Mouse (Mus musculus): Measurements from ENCODE around the gene Zfp239. TPM values are rescaled to one million over a fixed set of nuclear protein-coding genes. Genes with fewer than 3 reads are reported as not detected.
A peak's percentile ranks its signal among the peaks of the same experiment; 100 is the strongest.

Zfp239 gene
- 14.4 and 16.9 TPM in 2 replicates for polyA plus RNA-seq (2014; fragmentation: Nextera tagmentation; extraction: Ambion mirVana)

DNA sequence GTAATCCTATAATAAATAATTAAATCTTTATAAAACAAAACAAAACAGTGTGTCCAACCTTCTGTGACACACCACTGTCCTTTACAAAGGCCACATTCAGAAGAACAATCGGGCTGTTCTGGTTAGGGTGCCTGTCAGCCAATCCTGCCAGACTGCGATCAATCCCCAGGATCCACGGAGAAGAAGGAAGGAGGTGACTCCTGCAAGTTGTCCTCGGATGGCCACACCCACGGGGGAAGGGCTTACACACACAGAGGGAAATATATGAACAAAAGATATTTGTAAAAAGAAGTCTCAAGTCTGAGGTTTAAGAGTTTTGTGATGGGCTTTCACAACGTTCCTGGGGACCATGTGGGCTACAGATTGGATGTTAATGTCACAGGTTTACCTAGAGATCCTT, at the start of gene Zfp239:
Gene Zfp239, plus strand, starts transcription at position 253 of the 400 bp plus-strand sequence.
- peak within 1 kb of the TSS; percentile 84 for H3K9ac ChIP-seq (ENCODE audit: low read length)
- no peak within 1 kb of the TSS for H3K27ac ChIP-seq (ENCODE audit: low read depth, low read length)
- peak within 1 kb of the TSS; percentile 74 for H3K4me3 ChIP-seq (ENCODE audit: low read depth, low read length)
- H3K36me3 ChIP-seq (ENCODE audit: control insufficient read depth, insufficient read depth, low read length): no peaks in the 10 kb centered on the region
- no peaks in the 10 kb centered on the region for H3K9me3 ChIP-seq (ENCODE audit: control insufficient read depth, low read length)
- WGBS: 68% methylated on average over 6 of the region's 6 CpGs
- ATAC-seq (replicated peaks; ENCODE audit: low FRiP score) (no peak), DNase-seq (ENCODE audit: low spot score) (no peak)
- peak within 1 kb of the TSS; percentile 90 for H3K4me2 ChIP-seq (ENCODE audit: low read depth, low read length, severe bottlenecking)
- no peaks in the 10 kb centered on the region for H3K27me3 ChIP-seq (ENCODE audit: control insufficient read depth, insufficient read depth, low read length)
- peaks cover 3% of the 10 kb centered on the region for H3K4me1 ChIP-seq (replicated peaks; ENCODE audit: control insufficient read depth, insufficient read depth, low read length)

DNA sequence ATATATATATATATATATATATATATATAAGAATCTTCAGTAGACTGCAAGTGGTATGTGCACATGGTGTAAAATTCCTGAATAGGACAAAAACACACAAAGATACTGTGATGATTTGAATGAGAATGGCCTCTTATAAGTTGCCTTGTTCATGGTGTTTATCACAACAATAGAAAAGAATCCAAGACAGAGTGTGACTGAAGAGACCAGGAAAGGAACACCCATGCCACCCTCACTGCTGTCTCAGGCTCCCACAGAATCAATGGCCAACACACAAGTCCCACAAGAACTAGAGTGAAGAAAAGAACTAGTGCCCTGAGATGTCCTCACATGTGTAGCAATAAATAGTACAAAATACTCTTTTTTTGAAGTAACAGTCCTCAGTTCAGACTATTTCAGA, 47.2 kb upstream of the Zfp239 start:
- Histone ChIP-seq H3K27me3 (ENCODE audit: control insufficient read depth, insufficient read depth, low read length) (no peaks in the 10 kb centered on the region), H3K4me2 (ENCODE audit: low read depth, low read length, severe bottlenecking) (no peak overlapping the region), H3K4me3 (ENCODE audit: low read depth, low read length) (no peak overlapping the region), H3K27ac (ENCODE audit: low read depth, low read length) (no peak overlapping the region), H3K36me3 (ENCODE audit: control insufficient read depth, insufficient read depth, low read length) (no peaks in the 10 kb centered on the region), H3K9ac (ENCODE audit: low read length) (no peak overlapping the region), H3K9me3 (ENCODE audit: control insufficient read depth, low read length) (no peaks in the 10 kb centered on the region), H3K4me1 (replicated peaks; ENCODE audit: control insufficient read depth, insufficient read depth, low read length) (no peaks in the 10 kb centered on the region)
- DNase-seq (ENCODE audit: low spot score) (no peak), ATAC-seq (replicated peaks; ENCODE audit: low FRiP score) (no peak)

DNA sequence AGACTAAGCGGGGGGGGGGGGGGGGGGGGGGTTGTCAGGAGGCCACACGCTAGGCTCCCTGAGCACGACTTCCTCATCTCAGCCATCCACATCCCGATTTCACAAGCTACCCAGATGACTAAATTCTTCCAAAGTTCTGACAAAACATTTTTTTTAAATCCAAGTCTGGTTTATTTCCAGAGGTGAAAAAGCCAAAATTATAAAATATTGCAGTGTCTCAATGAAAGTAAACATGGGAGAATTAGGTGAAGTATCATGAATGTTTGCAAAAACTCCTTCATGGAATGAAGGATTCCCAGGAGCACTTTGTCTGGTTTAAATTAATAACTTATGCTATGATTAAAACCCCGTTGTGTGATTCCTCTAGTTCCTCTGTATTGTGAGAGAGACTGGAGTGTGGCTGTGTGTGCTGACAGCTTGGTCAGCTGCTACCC, 44.8 kb upstream of the Zfp239 start:
- Histone ChIP-seq H3K9ac (ENCODE audit: low read length) (no peak overlapping the region), H3K4me2 (ENCODE audit: low read depth, low read length, severe bottlenecking) (no peak overlapping the region), H3K27ac (ENCODE audit: low read depth, low read length) (no peak overlapping the region), H3K4me1 (replicated peaks; ENCODE audit: control insufficient read depth, insufficient read depth, low read length) (no peaks in the 10 kb centered on the region), H3K27me3 (ENCODE audit: control insufficient read depth, insufficient read depth, low read length) (no peaks in the 10 kb centered on the region), H3K4me3 (ENCODE audit: low read depth, low read length) (no peak overlapping the region), H3K9me3 (ENCODE audit: control insufficient read depth, low read length) (no peaks in the 10 kb centered on the region), H3K36me3 (ENCODE audit: control insufficient read depth, insufficient read depth, low read length) (no peaks in the 10 kb centered on the region)
- no peak for ATAC-seq (replicated peaks; ENCODE audit: low FRiP score)
- no peak for DNase-seq (ENCODE audit: low spot score)
- 71% methylated on average over 5 of the region's 5 CpGs for WGBS

- Histone ChIP-seq H3K4me2 (ENCODE audit: low read depth, low read length, severe bottlenecking) (no peak overlapping the region), H3K27ac (ENCODE audit: low read depth, low read length) (no peak overlapping the region), H3K9ac (ENCODE audit: low read length) (no peak overlapping the region), H3K4me3 (ENCODE audit: low read depth, low read length) (no peak overlapping the region), H3K4me1 (replicated peaks; ENCODE audit: control insufficient read depth, insufficient read depth, low read length) (no peaks in the 10 kb centered on the region), H3K9me3 (ENCODE audit: control insufficient read depth, low read length) (no peaks in the 10 kb centered on the region), H3K27me3 (ENCODE audit: control insufficient read depth, insufficient read depth, low read length) (no peaks in the 10 kb centered on the region), H3K36me3 (ENCODE audit: control insufficient read depth, insufficient read depth, low read length) (no peaks in the 10 kb centered on the region)
- peak; percentile 42 for DNase-seq (ENCODE audit: low spot score)
- no peak for ATAC-seq (replicated peaks; ENCODE audit: low FRiP score)
- 89% methylated on average over 14 of the region's 14 CpGs for WGBS
Observed at GRCm38 (mm10) chr6:117820327-117820726, 41.6 kb upstream of the Zfp239 start.

GRCm38 (mm10) chr6:117825369-117825768, 36.5 kb upstream of the Zfp239 start:
- WGBS: 18% methylated on average over 4 of the region's 4 CpGs
- Histone ChIP-seq H3K27me3 (ENCODE audit: control insufficient read depth, insufficient read depth, low read length) (no peaks in the 10 kb centered on the region), H3K36me3 (ENCODE audit: control insufficient read depth, insufficient read depth, low read length) (no peaks in the 10 kb centered on the region), H3K4me1 (replicated peaks; ENCODE audit: control insufficient read depth, insufficient read depth, low read length) (no peaks in the 10 kb centered on the region), H3K9me3 (ENCODE audit: control insufficient read depth, low read length) (no peaks in the 10 kb centered on the region), H3K4me3 (ENCODE audit: low read depth, low read length) (no peak overlapping the region), H3K4me2 (ENCODE audit: low read depth, low read length, severe bottlenecking) (no peak overlapping the region), H3K27ac (ENCODE audit: low read depth, low read length) (no peak overlapping the region), H3K9ac (ENCODE audit: low read length) (no peak overlapping the region)
- peak; percentile 58; the same call in 1 of the 2 replicates for ATAC-seq (replicated peaks; ENCODE audit: low FRiP score)
- peak; percentile 83 for DNase-seq (ENCODE audit: low spot score)

DNA sequence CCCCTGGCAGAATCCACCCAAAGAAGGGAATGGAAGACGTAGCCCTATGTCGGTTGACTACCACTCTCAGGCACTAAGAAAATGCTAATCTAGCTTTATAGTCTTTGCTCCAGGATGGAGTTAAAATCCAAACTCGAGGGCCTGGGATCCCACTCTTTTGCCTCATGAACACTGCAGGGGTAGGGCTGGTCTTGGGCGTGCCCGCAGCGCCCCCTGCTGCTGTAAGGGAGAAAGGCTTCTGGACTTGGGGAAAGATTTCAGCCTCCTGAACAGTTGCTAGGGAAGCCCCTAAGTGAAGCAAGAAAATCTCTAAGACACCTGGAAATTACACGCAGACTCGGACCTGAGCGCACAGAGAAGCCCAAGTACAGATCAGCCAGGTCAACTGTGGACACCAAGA, 33.6 kb upstream of the Zfp239 start:
- peak; percentile 44; the same call in 1 of the 2 replicates for ATAC-seq (replicated peaks; ENCODE audit: low FRiP score)
- Histone ChIP-seq H3K9ac (ENCODE audit: low read length) (no peak overlapping the region), H3K9me3 (ENCODE audit: control insufficient read depth, low read length) (no peaks in the 10 kb centered on the region), H3K36me3 (ENCODE audit: control insufficient read depth, insufficient read depth, low read length) (no peaks in the 10 kb centered on the region), H3K4me1 (replicated peaks; ENCODE audit: control insufficient read depth, insufficient read depth, low read length) (no peaks in the 10 kb centered on the region), H3K27ac (ENCODE audit: low read depth, low read length) (no peak overlapping the region), H3K4me2 (ENCODE audit: low read depth, low read length, severe bottlenecking) (no peak overlapping the region), H3K4me3 (ENCODE audit: low read depth, low read length) (no peak overlapping the region), H3K27me3 (ENCODE audit: control insufficient read depth, insufficient read depth, low read length) (no peaks in the 10 kb centered on the region)
- DNase-seq (ENCODE audit: low spot score): peak; percentile 86
- WGBS: 14% methylated on average over 9 of the region's 9 CpGs

- Histone ChIP-seq H3K9ac (ENCODE audit: low read length) (peak within 1 kb of the TSS; percentile 81), H3K27me3 (ENCODE audit: control insufficient read depth, insufficient read depth, low read length) (no peaks in the 10 kb centered on the region), H3K4me3 (ENCODE audit: low read depth, low read length) (peak within 1 kb of the TSS; percentile 62), H3K4me2 (ENCODE audit: low read depth, low read length, severe bottlenecking) (peak within 1 kb of the TSS; percentile 69), H3K27ac (ENCODE audit: low read depth, low read length) (peak within 1 kb of the TSS; percentile 84), H3K36me3 (ENCODE audit: control insufficient read depth, insufficient read depth, low read length) (peaks cover 10% of the 10 kb centered on the region), H3K9me3 (ENCODE audit: control insufficient read depth, low read length) (no peaks in the 10 kb centered on the region), H3K4me1 (replicated peaks; ENCODE audit: control insufficient read depth, insufficient read depth, low read length) (peaks cover 4% of the 10 kb centered on the region; the same call in 1 of the 2 replicates)
- ATAC-seq (replicated peaks; ENCODE audit: low FRiP score): peak; percentile 97
- under 1% methylated on average over 66 of the region's 66 CpGs for WGBS
- DNase-seq (ENCODE audit: low spot score): peak; percentile 97
Observed at GRCm38 (mm10) chr6:117840686-117841510, 21.0 kb upstream of the Zfp239 start, which contains the start of gene Zfp637. Zfp637 (plus strand) TSS chr6:117841180.

GRCm38 (mm10) chr6:117841511-117841955, 20.4 kb upstream of the Zfp239 start:
- H3K4me2 ChIP-seq (ENCODE audit: low read depth, low read length, severe bottlenecking): peak overlapping the region; percentile 69
- DNase-seq (ENCODE audit: low spot score) (no peak), ATAC-seq (replicated peaks; ENCODE audit: low FRiP score) (no peak)
- no peaks in the 10 kb centered on the region for H3K27me3 ChIP-seq (ENCODE audit: control insufficient read depth, insufficient read depth, low read length)
- H3K4me1 ChIP-seq (replicated peaks; ENCODE audit: control insufficient read depth, insufficient read depth, low read length): peaks cover 4% of the 10 kb centered on the region; the same call in 1 of the 2 replicates
- H3K4me3 ChIP-seq (ENCODE audit: low read depth, low read length): peak overlapping the region; percentile 62
- H3K9me3 ChIP-seq (ENCODE audit: control insufficient read depth, low read length): no peaks in the 10 kb centered on the region
- H3K36me3 ChIP-seq (ENCODE audit: control insufficient read depth, insufficient read depth, low read length): peaks cover 10% of the 10 kb centered on the region
- peak overlapping the region; percentile 81 for H3K9ac ChIP-seq (ENCODE audit: low read length)
- 20% methylated on average over 12 of the region's 12 CpGs for WGBS
- H3K27ac ChIP-seq (ENCODE audit: low read depth, low read length): peak overlapping the region; percentile 84
